Mouse (Mus musculus): ENCODE measurements around the gene Plpp3.

DNA sequence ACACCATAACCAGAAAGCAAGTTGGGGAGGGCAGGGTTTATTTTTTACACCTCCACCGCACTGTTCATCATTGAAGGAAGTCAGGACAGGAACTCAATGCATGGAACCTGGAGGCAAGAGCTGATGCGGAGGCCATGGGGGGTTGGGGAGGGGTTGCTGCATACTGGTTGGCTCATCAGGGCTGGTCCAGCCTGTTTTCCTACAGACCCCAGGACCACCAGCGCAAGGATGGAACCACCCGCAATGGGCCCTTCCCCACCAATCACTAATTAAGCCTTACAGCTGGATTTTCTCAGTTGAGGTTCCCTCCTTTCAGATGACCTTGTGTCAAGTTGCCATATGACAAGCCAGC, 46.5 kb upstream of the Plpp3 start:
- TF ChIP-seq POLR2A (IDR thresholded peaks at IDR 0.05; ENCODE audit: extremely low read depth, insufficient read depth, low read length) (no peak), CTCF (IDR thresholded peaks at IDR 0.05; ENCODE audit: extremely low read depth, insufficient read depth, low read length) (no peak)
